Mouse (Mus musculus): ENCODE measurements around the gene Acacb. TPM values are rescaled to one million over a fixed set of nuclear protein-coding genes. Genes with fewer than 3 reads are reported as not detected.

Gene Acacb
- polyA plus RNA-seq, 1 experiment from 2014 or later = 0.54 TPM

GRCm38 (mm10) chr5:114286872-114287571 is 140.7 kb downstream of the Acacb start:
- no peaks in the 10 kb centered on the region for H3K36me3 ChIP-seq (ENCODE audit: insufficient read depth, low read length)
- no peak overlapping the region for H3K27ac ChIP-seq (ENCODE audit: low read length)
- no peak for TF ChIP-seq CTCF (IDR thresholded peaks at IDR 0.05)
- TF ChIP-seq EP300 (IDR thresholded peaks at IDR 0.05) = no peak
- ATAC-seq (no peak), DNase-seq (ENCODE audit: low spot score) (no peak)
- no peaks in the 10 kb centered on the region for H3K27me3 ChIP-seq (replicated peaks; ENCODE audit: insufficient read depth, low read length)
- WGBS = 62% methylated on average over 16 of the region's 16 CpGs
- H3K4me1 ChIP-seq (ENCODE audit: insufficient read depth, low read depth, low read length) = no peaks in the 10 kb centered on the region
- no peak overlapping the region for H3K4me3 ChIP-seq (ENCODE audit: low read depth, low read length)
- H3K9me3 ChIP-seq (ENCODE audit: low read length) = no peaks in the 10 kb centered on the region
- no peak overlapping the region for H3K9ac ChIP-seq (replicated peaks; ENCODE audit: low read depth)
- no peak overlapping the region for H3K4me2 ChIP-seq (replicated peaks; ENCODE audit: low read depth, low read length)

- H3K4me2 ChIP-seq (replicated peaks; ENCODE audit: low read depth, low read length) = no peak overlapping the region
- H3K9ac ChIP-seq (replicated peaks; ENCODE audit: low read depth) = no peak overlapping the region
- no peaks in the 10 kb centered on the region for H3K9me3 ChIP-seq (ENCODE audit: low read length)
- H3K27me3 ChIP-seq (replicated peaks; ENCODE audit: insufficient read depth, low read length) = no peaks in the 10 kb centered on the region
- DNase-seq (ENCODE audit: low spot score) (no peak), ATAC-seq (no peak)
- TF ChIP-seq CTCF (IDR thresholded peaks at IDR 0.05) (no peak), EP300 (IDR thresholded peaks at IDR 0.05) (no peak)
- 72% methylated on average over 5 of the region's 5 CpGs for WGBS
- no peaks in the 10 kb centered on the region for H3K36me3 ChIP-seq (ENCODE audit: insufficient read depth, low read length)
- no peak overlapping the region for H3K27ac ChIP-seq (ENCODE audit: low read length)
- no peak overlapping the region for H3K4me3 ChIP-seq (ENCODE audit: low read depth, low read length)
- no peaks in the 10 kb centered on the region for H3K4me1 ChIP-seq (ENCODE audit: insufficient read depth, low read depth, low read length)
Measured at GRCm38 (mm10) chr5:114288396-114288795, 142.1 kb downstream of the Acacb start.

- TF ChIP-seq CTCF (IDR thresholded peaks at IDR 0.05) (no peak), EP300 (IDR thresholded peaks at IDR 0.05) (no peak)
- H3K27ac ChIP-seq (ENCODE audit: low read length) = no peak within 1 kb of the TSS
- WGBS = 33% methylated on average over 13 of the region's 13 CpGs
- no peak within 1 kb of the TSS for H3K4me2 ChIP-seq (replicated peaks; ENCODE audit: low read depth, low read length)
- H3K27me3 ChIP-seq (replicated peaks; ENCODE audit: insufficient read depth, low read length) = no peaks in the 10 kb centered on the region
- no peaks in the 10 kb centered on the region for H3K9me3 ChIP-seq (ENCODE audit: low read length)
- H3K9ac ChIP-seq (replicated peaks; ENCODE audit: low read depth) = no peak within 1 kb of the TSS
- DNase-seq (ENCODE audit: low spot score) = no peak
- no peaks in the 10 kb centered on the region for H3K36me3 ChIP-seq (ENCODE audit: insufficient read depth, low read length)
- H3K4me1 ChIP-seq (ENCODE audit: insufficient read depth, low read depth, low read length) = no peaks in the 10 kb centered on the region
- ATAC-seq = peak; percentile 37
- no peak within 1 kb of the TSS for H3K4me3 ChIP-seq (ENCODE audit: low read depth, low read length)
Measured at GRCm38 (mm10) chr5:114288874-114289273, 142.5 kb downstream of the Acacb start, which contains the start of gene Myo1h. Gene Myo1h, plus strand, starts transcription at chr5:114289166.

GRCm38 (mm10) chr5:114290004-114290403 is 143.7 kb downstream of the Acacb start:
- Histone ChIP-seq H3K9ac (replicated peaks; ENCODE audit: low read depth) (no peak overlapping the region), H3K27ac (ENCODE audit: low read length) (no peak overlapping the region), H3K9me3 (ENCODE audit: low read length) (no peaks in the 10 kb centered on the region), H3K27me3 (replicated peaks; ENCODE audit: insufficient read depth, low read length) (no peaks in the 10 kb centered on the region), H3K4me2 (replicated peaks; ENCODE audit: low read depth, low read length) (no peak overlapping the region), H3K4me1 (ENCODE audit: insufficient read depth, low read depth, low read length) (no peaks in the 10 kb centered on the region), H3K4me3 (ENCODE audit: low read depth, low read length) (no peak overlapping the region), H3K36me3 (ENCODE audit: insufficient read depth, low read length) (no peaks in the 10 kb centered on the region)
- 74% methylated on average over 3 of the region's 3 CpGs for WGBS
- no peak for TF ChIP-seq EP300 (IDR thresholded peaks at IDR 0.05)
- TF ChIP-seq CTCF (IDR thresholded peaks at IDR 0.05) = no peak
- DNase-seq (ENCODE audit: low spot score) = no peak
- no peak for ATAC-seq

- no peaks in the 10 kb centered on the region for H3K27me3 ChIP-seq (replicated peaks; ENCODE audit: insufficient read depth, low read length)
- no peak overlapping the region for H3K27ac ChIP-seq (ENCODE audit: low read length)
- H3K4me1 ChIP-seq (ENCODE audit: insufficient read depth, low read depth, low read length) = no peaks in the 10 kb centered on the region
- H3K4me2 ChIP-seq (replicated peaks; ENCODE audit: low read depth, low read length) = no peak overlapping the region; the same call in 1 of the 2 replicates
- 31% methylated on average over 22 of the region's 22 CpGs for WGBS
- H3K36me3 ChIP-seq (ENCODE audit: insufficient read depth, low read length) = no peaks in the 10 kb centered on the region
- peak; percentile 36 for DNase-seq (ENCODE audit: low spot score)
- ATAC-seq = no peak
- H3K9ac ChIP-seq (replicated peaks; ENCODE audit: low read depth) = no peak overlapping the region
- no peaks in the 10 kb centered on the region for H3K9me3 ChIP-seq (ENCODE audit: low read length)
- H3K4me3 ChIP-seq (ENCODE audit: low read depth, low read length) = no peak overlapping the region
- TF ChIP-seq CTCF (IDR thresholded peaks at IDR 0.05) (peak; percentile 52), EP300 (IDR thresholded peaks at IDR 0.05) (no peak)
Measured at GRCm38 (mm10) chr5:114296693-114297631, 150.6 kb downstream of the Acacb start.

- no peaks in the 10 kb centered on the region for H3K36me3 ChIP-seq (ENCODE audit: insufficient read depth, low read length)
- H3K27me3 ChIP-seq (replicated peaks; ENCODE audit: insufficient read depth, low read length) = no peaks in the 10 kb centered on the region
- DNase-seq (ENCODE audit: low spot score) (no peak), ATAC-seq (no peak)
- H3K4me2 ChIP-seq (replicated peaks; ENCODE audit: low read depth, low read length) = no peak overlapping the region
- no peak overlapping the region for H3K9ac ChIP-seq (replicated peaks; ENCODE audit: low read depth)
- H3K9me3 ChIP-seq (ENCODE audit: low read length) = no peaks in the 10 kb centered on the region
- TF ChIP-seq CTCF (IDR thresholded peaks at IDR 0.05) (no peak), EP300 (IDR thresholded peaks at IDR 0.05) (no peak)
- WGBS = 47% methylated on average over 18 of the region's 18 CpGs
- no peaks in the 10 kb centered on the region for H3K4me1 ChIP-seq (ENCODE audit: insufficient read depth, low read depth, low read length)
- no peak overlapping the region for H3K27ac ChIP-seq (ENCODE audit: low read length)
- H3K4me3 ChIP-seq (ENCODE audit: low read depth, low read length) = no peak overlapping the region
Measured at GRCm38 (mm10) chr5:114298212-114298894, 152.0 kb downstream of the Acacb start.
